Mouse (Mus musculus): Measurements from ENCODE around the gene Mdm2. TPM values are rescaled to one million over a fixed set of nuclear protein-coding genes. Genes with fewer than 3 reads are reported as not detected.
"Not testable (repeated sequence)": the region's sequence is repeated elsewhere in the genome, so short reads cannot be mapped to it uniquely, and the experiment has no call there.

Mdm2 gene
- total RNA-seq, 2 experiments from 2014 or later = 39.6 to 48.6 TPM

DNA sequence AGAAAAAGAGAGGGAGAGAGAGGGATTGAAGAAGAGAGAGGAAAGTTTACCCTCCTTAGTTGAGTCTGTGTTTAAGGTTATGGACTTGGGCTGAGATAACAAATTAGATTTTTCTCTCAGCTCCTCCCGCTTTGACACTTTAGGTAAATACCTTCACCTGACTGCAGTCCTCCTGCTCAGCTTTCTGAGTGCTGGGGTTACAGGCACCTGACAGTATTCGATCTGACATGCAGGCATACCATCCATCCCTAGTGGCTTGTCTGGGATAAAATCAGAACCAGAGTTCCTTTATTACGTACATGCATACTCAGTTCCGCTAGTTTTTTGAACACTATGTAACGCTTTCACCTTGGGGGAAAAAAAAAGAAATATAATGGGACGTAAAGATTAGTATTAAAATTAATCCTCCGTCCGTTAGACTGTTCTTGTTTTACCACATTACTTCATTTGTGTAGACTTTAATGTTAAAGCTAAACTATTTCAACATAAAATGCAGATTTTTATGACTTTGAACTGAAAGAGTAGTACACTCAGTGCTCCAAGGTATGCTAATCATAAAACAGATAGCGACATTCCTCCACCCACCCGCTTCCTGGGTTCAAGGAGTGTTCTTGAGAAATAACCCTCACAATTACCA is 38.6 kb upstream of the Mdm2 start:
- no peak for DNase-seq (ENCODE audit: low spot score in 2 of 2)

DNA sequence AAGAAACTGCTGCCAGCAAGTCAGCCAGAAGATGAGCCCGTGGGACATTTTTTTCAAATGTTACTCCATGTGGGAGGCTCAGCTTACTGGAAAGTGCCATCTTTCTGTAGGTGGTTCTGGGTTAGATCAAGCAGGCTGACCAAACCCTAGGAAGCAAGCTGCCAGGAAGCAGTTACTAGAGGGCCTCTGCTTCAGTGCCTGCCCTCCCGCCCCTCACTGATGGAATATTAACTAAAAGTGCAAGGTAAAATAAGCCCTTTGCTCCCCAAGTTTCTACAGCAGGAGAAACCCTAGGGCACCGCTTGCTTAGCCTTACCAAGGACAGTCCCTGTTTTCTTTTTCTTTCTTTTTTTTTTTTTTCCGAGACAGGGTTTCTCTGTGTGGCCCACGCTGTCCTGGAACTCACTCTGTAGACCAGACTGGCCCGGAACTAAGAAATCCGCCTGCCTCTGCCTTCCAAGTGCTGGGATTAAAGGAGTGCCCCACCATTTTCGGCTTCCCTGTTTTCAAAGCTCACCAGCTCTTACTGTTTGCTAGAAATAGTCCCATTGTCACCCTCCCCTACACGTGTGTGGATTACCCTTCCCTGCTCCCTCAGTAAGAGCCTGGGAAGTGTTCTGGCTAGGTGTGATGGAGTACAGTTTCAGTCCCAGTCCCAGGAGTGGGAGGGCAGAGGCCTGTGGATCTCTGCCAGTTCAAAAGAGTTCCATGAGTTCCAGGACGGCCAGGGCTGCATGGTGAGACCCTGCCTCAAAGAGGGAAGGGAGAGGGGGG is 37.9 kb upstream of the Mdm2 start:
- no peak for DNase-seq (ENCODE audit: low spot score in 2 of 2)

DNA sequence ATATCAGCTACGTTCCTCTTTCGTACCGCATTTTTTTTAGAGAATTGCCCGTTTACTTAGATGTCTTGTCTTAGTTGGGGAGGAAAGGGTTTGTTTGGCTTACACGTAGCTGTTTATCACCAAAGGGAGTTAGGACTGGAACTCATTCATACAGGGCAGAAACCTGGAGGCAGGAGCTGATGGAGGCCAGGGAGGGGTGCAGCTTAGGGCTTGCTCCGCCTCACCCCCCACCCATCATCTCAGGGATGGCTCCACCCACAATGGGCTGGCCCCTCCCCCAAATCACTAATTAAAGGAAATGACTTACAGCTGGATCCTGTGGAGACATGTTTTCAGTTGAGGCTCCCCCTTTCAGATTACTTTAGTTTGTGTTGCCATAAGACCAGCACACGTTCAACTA is 37.2 kb upstream of the Mdm2 start:
- DNase-seq (ENCODE audit: low spot score in 2 of 2) = no peak

DNA sequence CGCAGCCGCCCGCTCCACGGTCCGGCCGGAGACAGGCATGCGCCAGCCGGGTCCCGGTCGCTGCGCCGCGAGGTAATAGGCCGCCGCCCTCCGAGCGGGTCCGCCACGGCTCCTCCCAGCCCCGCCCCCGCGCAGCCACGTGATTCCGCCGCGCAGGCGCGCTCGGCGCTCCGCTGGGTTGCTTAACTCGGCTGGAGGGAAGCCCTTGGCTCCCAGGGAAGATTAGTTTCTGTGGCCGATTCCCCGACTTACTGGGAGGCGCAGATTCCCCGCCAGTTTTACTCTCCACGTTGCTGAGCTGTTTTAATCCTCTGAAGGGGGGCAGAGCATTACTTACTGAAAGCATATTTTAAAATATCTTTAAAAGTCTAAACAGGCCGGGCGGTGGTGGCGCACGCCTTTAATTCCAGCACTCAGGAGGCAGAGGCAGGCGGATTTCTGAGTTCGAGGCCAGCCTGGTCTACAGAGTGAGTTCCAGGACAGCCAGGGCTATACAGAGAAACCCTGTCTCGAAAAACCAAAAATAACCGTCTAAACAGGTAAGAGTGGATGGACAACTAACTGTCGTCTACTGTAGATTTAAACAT is 35.8 kb upstream of the Mdm2 start, which contains the start of gene Slc35e3:
TSS of gene Slc35e3 (minus strand) at position 69 of the 587 bp plus-strand sequence.
- DNase-seq (ENCODE audit: low spot score in 2 of 2) = peak; percentile 97 to 99

DNA sequence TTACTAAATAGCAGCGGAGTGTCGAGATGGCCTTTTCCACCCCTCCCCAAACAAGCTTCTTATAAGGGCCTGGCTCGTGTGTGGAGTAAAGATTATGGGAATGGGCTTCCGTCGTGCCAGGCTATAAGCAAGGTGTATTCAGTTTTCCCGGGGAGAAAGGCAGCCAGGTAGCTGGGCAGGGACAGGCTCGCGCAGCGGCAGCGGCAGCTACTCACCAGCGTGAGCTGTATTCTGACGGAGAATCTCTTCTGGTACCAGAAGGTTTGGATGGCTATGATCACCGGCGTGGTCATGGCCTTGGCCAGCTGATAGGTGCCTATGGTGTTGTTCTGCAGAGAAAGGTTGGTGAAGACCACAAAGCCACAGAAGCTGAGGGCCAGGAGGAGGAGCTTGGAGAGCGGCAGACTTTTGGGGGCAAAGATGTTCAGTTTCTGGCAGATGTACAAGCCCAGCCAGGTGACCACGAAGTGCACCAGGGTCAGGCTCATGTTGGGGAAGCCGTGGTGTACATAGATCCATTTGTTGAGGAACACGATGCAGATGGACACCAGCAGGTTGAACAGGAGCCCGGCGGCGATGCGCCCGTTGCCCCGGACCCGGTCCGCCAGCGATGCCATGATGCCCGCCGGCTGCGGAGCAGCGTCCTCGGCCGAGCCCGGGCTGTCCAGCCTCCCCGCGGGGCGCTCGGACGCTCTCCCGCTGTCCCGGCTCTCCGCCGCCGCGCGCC is 35.2 kb upstream of the Mdm2 start:
- not testable (repeated sequence) for DNase-seq (ENCODE audit: low spot score in 2 of 2)

DNA sequence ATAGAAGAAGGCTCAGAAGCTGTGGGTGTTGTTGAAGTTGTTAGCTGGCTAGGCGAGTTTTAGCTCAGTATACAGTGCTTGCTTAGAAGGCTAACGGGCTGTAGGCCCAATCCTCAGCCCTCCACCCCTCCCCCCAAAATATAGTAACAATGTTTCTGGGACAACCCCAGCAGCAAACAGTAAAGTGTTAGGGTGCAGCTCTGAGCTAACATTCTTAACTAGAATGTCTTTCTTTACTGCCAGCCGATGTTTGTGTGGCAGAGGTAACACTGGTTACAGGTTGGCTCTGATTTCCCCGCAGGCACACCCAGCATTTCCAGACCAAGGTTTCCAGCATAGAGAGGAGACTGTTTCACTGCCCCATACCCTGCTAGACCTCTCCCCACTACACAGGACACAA is 33.4 kb upstream of the Mdm2 start:
- DNase-seq (ENCODE audit: low spot score in 2 of 2) = no peak

DNA sequence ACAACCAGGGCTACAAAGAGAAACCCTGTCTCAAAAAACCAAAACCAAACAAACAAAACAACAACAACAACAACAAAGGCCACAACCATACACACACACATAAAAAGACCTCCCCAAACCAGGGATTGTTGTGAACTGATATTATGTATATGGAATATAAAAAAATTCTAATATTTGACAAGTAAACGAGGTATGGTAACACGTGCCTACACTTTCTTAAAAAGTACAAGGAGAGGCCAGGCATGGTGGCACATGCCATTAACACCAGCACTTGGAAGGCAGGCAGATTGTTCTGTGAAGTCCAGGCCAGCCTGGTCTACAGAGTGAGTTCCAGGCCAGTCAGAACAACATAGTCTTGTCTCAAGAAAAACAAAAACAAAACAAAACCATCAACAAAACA is 32.6 kb upstream of the Mdm2 start:
- no peak for DNase-seq (ENCODE audit: low spot score in 2 of 2)

DNA sequence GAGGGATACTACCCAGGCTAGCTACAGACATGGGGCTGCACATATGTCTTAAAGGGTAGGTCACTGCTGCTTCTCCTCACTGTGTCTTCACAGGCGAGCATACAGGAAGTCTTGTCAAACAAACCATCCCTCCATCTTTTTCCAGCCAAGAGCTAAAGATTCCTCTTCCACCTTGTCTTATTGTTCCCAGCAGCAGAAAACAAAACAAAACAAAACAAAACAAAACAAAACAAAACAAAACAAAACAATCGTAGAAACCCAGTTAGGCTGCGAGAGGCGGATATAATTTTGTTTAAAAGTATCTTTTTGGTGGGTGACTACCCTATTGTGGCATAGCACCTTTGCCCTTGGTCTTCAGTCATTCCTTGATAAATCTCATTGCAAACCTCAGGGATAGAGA is 32.1 kb upstream of the Mdm2 start:
- DNase-seq (ENCODE audit: low spot score in 2 of 2) = no peak

DNA sequence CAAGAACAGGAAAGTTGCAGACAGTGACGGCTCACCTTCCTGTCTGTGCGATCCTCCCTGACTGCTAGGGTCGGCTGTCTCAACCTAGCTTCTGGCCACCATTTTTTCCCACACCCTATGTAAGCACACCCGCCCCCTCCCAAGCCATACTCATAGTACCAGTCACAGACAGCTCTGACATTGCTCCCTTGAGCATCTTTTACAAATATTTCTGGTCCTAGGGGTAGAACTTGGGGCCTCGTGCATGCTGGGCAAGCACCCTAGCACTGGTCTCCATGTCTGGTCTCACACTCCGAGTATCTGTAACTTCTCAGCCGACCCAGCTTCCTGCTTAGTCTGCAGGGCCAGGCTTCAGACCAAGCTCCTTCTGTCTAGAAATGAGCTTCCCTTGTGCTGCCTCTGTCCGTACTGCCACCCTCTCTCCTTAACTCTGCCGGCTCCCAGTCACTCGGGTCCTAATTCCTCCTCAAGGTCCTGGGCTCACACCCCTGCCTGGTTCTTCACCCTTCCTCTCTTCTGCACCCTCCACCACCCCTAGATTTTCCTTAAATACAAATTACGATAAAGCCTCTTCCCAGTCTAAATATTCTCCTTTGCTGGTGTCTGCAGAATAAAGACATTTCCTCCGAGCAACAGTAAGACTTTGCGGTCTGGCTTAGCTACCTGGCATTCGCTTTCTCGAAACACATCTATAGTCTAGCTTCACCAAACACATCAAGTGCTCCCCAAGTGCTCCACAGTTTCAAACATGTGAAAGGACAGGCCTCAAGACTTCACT is 31.3 kb upstream of the Mdm2 start:
- no peak for DNase-seq (ENCODE audit: low spot score in 2 of 2)

DNA sequence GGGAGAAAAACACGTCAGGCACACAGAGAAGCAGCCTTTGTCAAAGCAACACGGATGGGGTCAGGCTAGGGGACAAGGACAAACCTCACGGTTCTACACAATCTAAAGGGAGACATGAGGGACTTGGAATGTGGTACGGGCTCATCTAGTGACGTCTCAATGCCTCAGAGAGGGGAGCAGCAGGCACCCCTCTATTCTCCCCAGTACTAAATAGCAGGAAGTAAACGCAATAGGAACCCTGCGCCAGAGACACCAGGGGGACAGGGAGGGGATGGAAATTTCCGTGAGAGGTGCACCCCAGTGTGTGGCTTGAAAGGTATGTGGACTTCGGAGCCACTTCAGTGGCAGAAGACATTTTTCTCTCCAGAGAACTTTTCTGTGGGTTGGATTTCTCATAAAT is 30.4 kb upstream of the Mdm2 start:
- DNase-seq (ENCODE audit: low spot score in 2 of 2) = no peak

DNA sequence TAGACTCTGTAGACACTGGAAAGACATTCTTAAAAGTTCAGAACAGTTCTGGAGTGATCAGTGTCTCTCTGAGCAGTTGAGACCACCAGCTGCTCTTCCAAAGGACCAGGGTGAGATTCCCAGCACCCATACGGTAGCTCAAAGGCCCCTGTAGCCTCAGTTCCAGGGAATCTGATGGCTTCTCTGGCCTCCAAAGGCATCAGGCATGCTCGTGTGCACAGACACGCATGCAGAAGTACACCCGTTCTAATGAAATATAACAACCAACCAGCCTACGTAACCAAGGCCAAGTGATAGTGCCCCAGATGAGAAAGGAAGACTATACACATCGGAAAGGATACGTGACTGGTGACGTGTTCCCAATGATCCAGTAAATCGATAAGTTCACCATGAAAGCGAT is 29.6 kb upstream of the Mdm2 start:
- no peak for DNase-seq (ENCODE audit: low spot score in 2 of 2)

DNA sequence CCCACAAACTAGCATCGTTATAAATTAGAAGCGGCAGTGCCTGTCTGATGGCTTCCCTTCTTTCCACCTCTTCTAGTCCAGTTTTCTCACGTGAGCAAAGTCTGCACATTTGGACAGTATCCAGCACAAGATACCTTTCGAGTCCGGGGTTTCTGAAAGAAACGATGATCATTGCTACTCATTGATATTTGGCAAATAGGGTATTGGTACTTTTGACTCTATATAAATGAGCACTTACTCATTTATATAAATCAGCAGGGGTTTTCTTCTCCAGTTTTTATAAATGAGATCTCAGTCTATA is 29.0 kb upstream of the Mdm2 start:
- no peak for DNase-seq (ENCODE audit: low spot score in 2 of 2)

DNA sequence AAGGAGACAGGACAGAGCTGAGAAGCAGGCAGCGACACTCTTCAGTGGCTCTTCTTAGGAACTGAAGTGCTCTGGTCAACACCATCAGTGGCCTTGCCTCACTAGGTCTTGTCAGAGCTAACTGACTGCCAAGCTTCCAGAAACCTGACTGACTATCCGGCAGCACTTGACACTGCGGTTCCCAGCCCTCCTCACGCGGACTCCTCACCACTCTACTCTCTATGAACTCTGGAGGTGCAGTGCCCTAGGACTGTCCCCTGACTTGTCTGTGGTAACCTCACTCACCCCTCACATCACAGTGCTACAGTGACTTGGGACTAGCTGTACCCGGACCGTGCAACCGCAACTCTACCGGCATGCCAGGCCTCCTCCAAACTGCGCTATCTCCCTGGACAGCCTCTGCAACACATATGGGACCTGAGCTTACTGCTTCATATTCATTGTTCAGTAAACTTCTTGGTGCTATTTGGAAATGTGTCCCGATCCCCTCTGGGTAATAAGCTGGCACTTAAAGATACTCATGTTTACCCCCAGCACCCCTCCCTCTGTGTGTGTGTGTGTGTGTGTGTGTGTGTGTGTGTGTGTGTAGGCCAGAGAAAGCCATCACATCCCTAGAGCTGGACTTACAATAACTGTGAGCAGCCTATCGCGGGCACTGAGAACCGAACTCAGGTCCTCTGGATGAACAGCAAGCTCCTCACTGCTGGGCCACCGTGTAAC is 28.5 kb upstream of the Mdm2 start:
- DNase-seq (ENCODE audit: low spot score in 2 of 2) = no peak

DNA sequence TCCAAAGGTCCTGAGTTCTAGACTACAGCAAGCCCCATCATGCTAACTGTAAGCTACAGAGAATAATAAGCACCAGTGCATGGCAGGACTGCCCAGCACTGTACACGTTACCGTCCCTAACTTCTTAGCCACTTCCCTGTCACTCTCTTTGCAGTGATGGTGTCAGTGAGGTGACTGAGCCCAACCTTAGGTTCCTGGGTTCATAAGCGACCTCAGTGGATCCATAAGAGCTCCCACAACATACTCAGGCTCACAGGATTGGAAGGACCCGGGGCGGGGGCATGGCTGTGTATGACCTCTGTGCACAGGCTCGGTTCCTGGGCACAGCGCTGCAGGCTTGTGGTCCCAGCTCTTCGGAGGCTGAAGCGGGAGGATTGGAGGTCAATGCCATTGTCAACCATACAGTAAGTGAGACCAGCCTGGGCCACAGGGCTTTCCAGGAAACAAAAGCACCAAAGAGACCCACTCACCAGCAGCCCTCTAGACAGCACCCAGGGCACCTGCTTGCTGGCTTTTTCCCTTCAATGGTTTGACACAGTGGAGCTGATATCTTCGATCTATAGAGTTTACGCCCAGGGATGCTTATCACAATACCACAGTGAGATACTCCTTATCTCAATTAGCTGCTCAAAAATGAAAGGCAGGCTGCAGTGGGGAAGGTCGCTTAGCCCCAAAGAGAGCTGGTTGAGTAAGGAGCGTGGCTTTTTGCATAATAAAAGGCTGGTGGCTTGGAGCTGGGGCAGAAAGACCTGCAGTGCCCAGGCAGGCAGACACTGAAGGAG is 27.8 kb upstream of the Mdm2 start:
- no peak for DNase-seq (ENCODE audit: low spot score in 2 of 2)

DNA sequence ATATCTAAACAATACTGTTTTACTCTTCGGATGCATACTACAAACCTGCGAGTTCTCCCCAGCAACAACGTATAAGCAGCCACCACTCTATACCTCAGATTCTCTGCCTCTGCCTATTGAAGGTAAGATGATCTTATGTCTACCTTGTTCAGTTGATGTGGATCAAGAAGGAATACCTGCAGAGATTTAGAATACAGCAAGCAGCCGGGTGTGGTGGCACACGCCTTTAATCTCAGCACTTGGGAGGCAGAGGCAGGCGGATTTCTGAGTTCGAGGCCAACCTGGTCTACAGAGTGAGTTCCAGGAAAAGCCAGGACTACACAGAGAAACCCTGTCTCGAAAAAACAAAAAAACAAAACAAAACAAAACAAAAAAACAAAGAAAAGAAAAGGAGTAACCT is 26.9 kb upstream of the Mdm2 start:
- not testable (repeated sequence) for DNase-seq (ENCODE audit: low spot score in 2 of 2)

DNA sequence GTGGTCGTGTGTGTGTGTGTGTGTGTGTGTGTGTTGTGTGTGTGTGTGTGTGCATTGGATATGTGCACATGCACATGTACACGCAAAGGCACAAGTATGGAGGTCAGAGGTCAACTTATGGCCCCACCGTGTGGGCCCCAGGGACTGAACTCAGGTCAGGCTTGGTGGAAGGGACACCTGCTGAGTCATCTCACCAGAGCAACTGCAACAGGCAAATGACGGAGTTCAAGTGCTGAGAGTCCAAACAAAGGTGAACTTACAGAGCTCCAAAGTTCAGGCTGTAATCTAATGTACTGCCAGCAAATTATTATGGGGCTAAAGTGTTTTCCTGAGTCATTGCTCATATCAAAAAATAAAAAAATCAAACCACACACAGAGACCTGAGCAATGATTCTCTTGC is 26.5 kb upstream of the Mdm2 start:
- no peak for DNase-seq (ENCODE audit: low spot score in 2 of 2)

DNA sequence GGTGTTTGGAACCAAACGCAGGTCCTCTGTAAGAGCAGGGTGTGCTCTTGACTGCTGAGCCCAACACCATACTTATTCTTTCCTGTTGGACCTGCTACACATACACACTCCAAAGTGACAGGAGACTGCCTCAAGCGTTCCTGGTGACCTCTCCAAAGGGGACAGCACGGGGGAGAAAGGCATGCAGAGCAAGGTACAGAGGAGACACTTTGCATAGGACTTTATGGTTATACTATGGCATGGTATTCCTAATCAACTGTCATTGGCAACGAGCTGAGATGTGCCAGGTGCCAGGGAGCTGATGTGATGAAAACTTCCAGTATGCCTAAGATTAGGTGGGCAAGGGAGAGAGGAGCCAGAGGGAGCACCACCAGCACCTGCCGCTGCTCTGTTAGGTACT is 26.0 kb upstream of the Mdm2 start:
- DNase-seq (ENCODE audit: low spot score in 2 of 2) = no peak

DNA sequence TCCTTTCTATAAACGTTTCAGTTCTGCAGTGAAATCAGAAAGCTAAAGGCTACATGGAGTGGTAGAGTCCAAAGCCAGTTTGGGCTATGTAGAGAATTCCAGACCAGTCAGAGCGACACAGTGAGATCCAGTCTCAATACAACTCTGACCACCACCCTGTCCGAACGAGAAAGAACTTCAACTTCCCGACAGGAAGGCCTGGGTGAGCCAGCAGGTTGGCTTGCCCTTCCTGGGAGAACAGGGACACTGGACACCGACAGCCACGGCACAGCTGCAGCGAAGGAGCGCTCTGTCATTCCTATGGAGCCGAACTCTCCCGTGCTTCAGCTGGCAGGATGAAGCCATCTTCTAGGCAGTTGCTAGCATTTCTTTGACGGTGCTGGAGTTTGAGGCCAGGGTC is 24.8 kb upstream of the Mdm2 start:
- not testable (repeated sequence) for DNase-seq (ENCODE audit: low spot score in 2 of 2)

DNA sequence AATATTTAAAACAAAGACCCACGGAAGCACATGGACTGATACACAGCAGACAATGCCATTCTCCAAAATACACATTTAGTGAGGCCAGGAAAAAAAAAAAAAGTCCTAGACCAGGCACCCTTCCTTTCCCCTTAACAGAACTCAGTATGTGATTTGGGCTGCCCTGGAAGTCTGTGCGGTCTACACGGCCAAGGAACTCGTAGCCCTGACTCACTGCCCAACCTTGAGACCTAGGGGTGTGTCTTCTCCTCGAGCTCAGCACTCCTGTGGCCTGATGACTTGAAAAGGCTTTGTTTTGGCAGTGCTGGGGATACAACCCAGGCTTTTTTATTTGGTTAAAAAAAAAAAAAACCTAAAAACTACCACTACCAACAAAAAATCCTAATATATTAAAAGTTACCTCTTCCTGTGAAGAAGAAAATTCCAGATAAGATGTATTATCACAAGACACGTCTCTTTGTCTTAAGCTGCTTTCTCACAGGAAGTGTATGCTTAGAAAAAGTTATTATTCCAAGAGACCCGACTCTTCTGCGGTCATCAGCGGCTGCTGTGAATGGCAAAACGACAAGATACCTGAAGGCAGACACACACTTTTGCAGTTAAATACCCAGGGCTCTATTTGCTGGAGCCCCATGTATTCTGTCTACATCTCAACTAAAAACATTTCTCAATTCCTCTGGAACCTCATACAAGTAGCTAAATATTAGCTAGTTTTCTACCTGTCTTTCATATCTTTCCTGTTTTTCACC is 23.7 kb upstream of the Mdm2 start:
- DNase-seq (ENCODE audit: low spot score in 2 of 2) = not testable (repeated sequence)
